Mouse (Mus musculus) lung, postnatal 0 days (tissue): ENCODE measurements at regions not wholly inside any gene's neighbourhood (a gene's known extent, or its start where the extent isn't known, plus 50 kb on each side); places are given as distances from the start of the nearest gene placed in this dataset.

Experiments
- ATAC-seq: fragments of 200-750 bp; cut with Nextera tagmentation; 2 replicates; pipeline ENCODE4 v1.8.0; 2017; ENCODE audit warnings: moderate library complexity
- DNase-seq: peaks from one replicate; pipeline ENCODE4 v3.0.0-alpha.2; 2016; ENCODE audit warnings: low spot score
- H3K27ac ChIP-seq: fragments of 300-500 bp; sonication (generic); 2 replicates; pipeline ENCODE4 v1.5.1; 2014; ENCODE audit warnings: antibody characterized with exemption, mild to moderate bottlenecking, low read length, mixed read lengths
- H3K27me3 ChIP-seq: fragments of 300-500 bp; sonication (generic); replicated peaks from 2 replicates; pipeline ENCODE4 v1.6.1; 2014; ENCODE audit warnings: low read length, mixed read lengths; ENCODE audit not compliant: insufficient read depth
- H3K36me3 ChIP-seq: fragments of 300-500 bp; sonication (generic); 2 replicates; pipeline ENCODE4 v1.6.1; 2014; ENCODE audit warnings: low read length, mixed read lengths; ENCODE audit not compliant: insufficient read depth
- H3K4me1 ChIP-seq: fragments of 300-500 bp; sonication (generic); 2 replicates; pipeline ENCODE4 v1.6.1; 2014; ENCODE audit warnings: antibody characterized with exemption, low read depth, low read length, mixed read lengths; ENCODE audit not compliant: insufficient read depth
- H3K4me2 ChIP-seq: fragments of 300-500 bp; sonication (generic); replicated peaks from 2 replicates; pipeline ENCODE4 v1.6.1; 2014; ENCODE audit warnings: low read depth, mild to moderate bottlenecking, low read length, moderate library complexity, mixed read lengths
- H3K4me3 ChIP-seq: fragments of 300-500 bp; sonication (generic); 2 replicates; pipeline ENCODE4 v1.5.1; 2014; ENCODE audit warnings: low read depth, low read length
- H3K9ac ChIP-seq: fragments of 300-500 bp; sonication (generic); replicated peaks from 2 replicates; pipeline ENCODE4 v1.6.1; 2014; ENCODE audit warnings: low read depth, mild to moderate bottlenecking
- H3K9me3 ChIP-seq: fragments of 300-500 bp; sonication (generic); 2 replicates; pipeline ENCODE4 v1.6.1; 2016; ENCODE audit warnings: low read length, mixed read lengths
- CTCF ChIP-seq: IDR thresholded peaks from 2 replicates; pipeline ENCODE4 v1.5.1; 2016; ENCODE audit warnings: antibody characterized with exemption, mild to moderate bottlenecking
- EP300 ChIP-seq: IDR thresholded peaks from 2 replicates; pipeline ENCODE4 v1.6.1; 2016; ENCODE audit warnings: antibody characterized with exemption, mild to moderate bottlenecking, control low read depth
- WGBS: fragments of 180-500 bp; shearing (Covaris S2); extraction: QIAGEN DNeasy Blood & Tissue Kit; methylation state at CpG from one replicate; pipeline ENCODE4 v1.1.7; 2014; 5-methylcytosine and 5-hydroxymethylcytosine counted together

DNA sequence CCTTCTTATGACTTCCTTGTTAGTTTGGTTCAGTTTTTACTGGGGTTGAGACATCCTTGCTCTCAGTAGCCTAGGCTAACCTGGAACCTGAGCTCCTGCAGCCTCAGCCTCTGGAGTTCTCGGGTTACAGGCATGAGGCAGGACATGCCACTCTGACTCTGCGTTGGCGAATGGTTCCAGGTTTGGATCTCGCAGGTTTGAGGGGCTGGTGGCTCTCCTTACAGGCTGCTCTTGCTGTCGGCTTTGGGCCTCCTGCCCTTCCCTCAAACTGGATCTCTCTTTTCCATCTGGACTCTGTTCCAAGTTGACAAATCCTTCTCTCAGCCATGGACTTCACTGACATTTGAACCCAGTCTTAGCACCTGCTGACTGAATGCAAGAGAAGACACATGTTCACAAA, 325.4 kb downstream of the Zfp706 start:
- H3K9me3 ChIP-seq = no peaks in the 10 kb centered on the region
- no peaks in the 10 kb centered on the region for H3K4me1 ChIP-seq
- no peak overlapping the region for H3K4me3 ChIP-seq
- DNase-seq (no peak), ATAC-seq (no peak)
- no peak overlapping the region for H3K27ac ChIP-seq
- TF ChIP-seq CTCF = no peak
- no peak overlapping the region for H3K9ac ChIP-seq
- WGBS = 46% methylated on average over 5 of the region's 5 CpGs
- H3K27me3 ChIP-seq = no peaks in the 10 kb centered on the region
- H3K36me3 ChIP-seq = no peaks in the 10 kb centered on the region
- no peak overlapping the region for H3K4me2 ChIP-seq

DNA sequence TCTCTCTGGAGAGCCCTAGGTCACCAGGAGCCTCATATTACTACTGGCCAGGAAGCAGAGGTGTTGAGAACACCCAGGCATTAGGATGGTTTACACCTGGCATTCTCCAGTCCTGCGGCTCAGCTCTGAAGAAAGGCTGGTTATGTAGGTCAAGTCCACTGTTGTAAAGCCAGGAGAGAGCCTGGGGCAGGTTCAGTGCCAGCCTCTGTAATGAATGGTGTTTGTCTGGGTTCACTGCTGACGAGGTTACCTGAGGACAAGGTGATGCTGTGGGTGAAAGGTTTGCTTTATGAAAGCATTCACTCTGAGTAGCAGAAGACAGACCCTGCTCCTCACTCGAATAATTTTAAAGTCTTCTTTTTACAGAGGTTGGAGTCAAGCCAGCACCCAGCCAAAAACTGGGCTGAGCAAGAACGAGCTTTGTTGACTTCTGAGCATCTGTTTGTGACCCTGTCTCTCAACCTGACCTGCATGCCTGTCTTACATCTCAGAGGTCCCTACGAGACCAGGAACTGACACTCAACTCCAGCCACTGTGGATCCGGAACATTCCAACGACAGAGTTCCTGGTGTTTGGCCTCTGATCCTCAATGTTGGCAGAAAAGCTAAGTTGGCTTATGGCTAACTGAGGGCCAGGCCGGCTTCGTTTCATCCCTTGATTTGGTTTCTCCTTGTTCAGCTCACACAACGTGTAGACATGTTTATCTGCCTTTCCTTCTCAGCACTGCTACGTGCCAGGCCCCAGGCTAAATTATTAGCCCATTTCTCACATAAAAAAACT, 327.0 kb downstream of the Zfp706 start:
- DNase-seq = no peak
- H3K4me2 ChIP-seq = no peak overlapping the region
- TF ChIP-seq EP300 = no peak
- TF ChIP-seq CTCF = no peak
- ATAC-seq = no peak
- H3K36me3 ChIP-seq = no peaks in the 10 kb centered on the region
- no peaks in the 10 kb centered on the region for H3K9me3 ChIP-seq
- no peak overlapping the region for H3K4me3 ChIP-seq
- no peaks in the 10 kb centered on the region for H3K4me1 ChIP-seq
- H3K9ac ChIP-seq = no peak overlapping the region
- no peak overlapping the region for H3K27ac ChIP-seq
- no peaks in the 10 kb centered on the region for H3K27me3 ChIP-seq
- WGBS = 71% methylated on average over 11 of the region's 11 CpGs

DNA sequence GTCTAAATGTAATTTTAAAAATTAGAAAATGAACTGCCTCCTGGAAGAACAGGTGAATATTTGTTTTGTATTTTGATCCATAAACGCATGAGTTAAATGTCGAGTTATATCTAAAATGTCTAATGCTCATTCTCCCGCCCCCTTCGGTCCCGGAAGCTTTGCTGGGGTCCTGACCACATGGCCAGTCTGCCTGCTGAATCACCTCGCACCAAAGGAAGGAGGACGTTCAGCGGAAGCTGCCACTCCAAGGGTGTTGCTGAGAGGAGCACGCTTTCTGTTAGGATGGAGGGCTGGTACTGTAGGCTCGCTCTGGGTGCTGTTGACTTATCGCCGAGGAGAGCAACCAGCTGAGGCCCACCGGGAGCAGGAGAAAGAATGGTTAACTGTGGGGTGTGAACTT, 328.0 kb downstream of the Zfp706 start:
- Histone ChIP-seq H3K4me3 (no peak overlapping the region), H3K4me1 (no peaks in the 10 kb centered on the region), H3K9me3 (no peaks in the 10 kb centered on the region), H3K4me2 (no peak overlapping the region), H3K9ac (no peak overlapping the region), H3K27me3 (no peaks in the 10 kb centered on the region), H3K36me3 (no peaks in the 10 kb centered on the region), H3K27ac (no peak overlapping the region)
- DNase-seq (no peak), ATAC-seq (no peak)
- TF ChIP-seq CTCF (no peak), EP300 (no peak)
- 74% methylated on average over 13 of the region's 13 CpGs for WGBS

DNA sequence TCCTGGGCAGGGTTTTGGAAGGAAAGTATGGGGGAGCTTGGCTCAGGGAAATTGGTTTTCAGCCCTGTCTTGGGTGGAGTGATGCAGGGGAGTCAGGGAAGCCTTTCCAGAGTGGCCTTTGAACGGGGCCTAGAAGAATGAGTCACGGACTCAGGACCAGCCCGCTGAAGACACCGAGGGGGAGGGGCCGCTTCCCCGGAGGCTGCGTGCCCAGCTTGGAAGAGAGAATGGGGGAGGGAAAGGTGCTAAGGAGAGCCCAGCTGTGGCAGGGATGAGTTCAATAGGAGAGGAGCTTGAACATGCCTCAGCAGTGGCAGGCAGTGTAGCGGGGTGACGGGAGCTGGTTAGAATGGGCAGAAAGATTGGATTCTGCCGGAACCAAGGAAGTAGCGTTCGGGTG, 337.8 kb downstream of the Zfp706 start:
- TF ChIP-seq EP300 (no peak), CTCF (no peak)
- ATAC-seq = peak; percentile 35; the same call in 1 of the 2 replicates
- 25% methylated on average over 12 of the region's 12 CpGs for WGBS
- Histone ChIP-seq H3K4me3 (no peak overlapping the region), H3K9me3 (no peaks in the 10 kb centered on the region), H3K4me1 (no peaks in the 10 kb centered on the region), H3K9ac (no peak overlapping the region), H3K4me2 (no peak overlapping the region), H3K27ac (no peak overlapping the region), H3K27me3 (no peaks in the 10 kb centered on the region), H3K36me3 (no peaks in the 10 kb centered on the region)
- peak; percentile 39 for DNase-seq

DNA sequence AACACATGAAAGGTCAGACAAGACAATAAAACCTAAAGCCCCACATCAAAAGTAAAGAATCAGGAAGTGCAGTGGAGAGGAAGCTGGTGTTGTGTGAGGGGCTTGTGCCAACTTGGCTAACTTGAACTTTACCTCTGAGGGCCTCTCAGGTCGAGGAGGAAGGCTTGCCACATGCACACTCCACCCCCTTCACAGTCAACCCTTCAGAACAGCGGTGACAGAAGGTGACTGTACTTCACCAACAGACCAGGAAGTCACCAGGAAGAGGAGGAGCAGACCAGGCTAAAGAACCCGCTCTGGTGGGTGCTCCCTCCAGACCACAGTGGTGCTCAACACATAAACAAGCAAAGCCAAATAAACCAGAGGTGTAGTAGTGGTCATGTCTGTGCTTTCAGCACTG, 341.0 kb downstream of the Zfp706 start:
- DNase-seq = peak; percentile 78
- Histone ChIP-seq H3K4me1 (no peaks in the 10 kb centered on the region), H3K27ac (no peak overlapping the region), H3K4me3 (no peak overlapping the region), H3K4me2 (no peak overlapping the region), H3K9ac (no peak overlapping the region), H3K27me3 (no peaks in the 10 kb centered on the region), H3K36me3 (no peaks in the 10 kb centered on the region), H3K9me3 (no peaks in the 10 kb centered on the region)
- no peak for TF ChIP-seq CTCF
- TF ChIP-seq EP300 = no peak
- 12% methylated on average over 3 of the region's 3 CpGs for WGBS
- peak; percentile 83 for ATAC-seq

DNA sequence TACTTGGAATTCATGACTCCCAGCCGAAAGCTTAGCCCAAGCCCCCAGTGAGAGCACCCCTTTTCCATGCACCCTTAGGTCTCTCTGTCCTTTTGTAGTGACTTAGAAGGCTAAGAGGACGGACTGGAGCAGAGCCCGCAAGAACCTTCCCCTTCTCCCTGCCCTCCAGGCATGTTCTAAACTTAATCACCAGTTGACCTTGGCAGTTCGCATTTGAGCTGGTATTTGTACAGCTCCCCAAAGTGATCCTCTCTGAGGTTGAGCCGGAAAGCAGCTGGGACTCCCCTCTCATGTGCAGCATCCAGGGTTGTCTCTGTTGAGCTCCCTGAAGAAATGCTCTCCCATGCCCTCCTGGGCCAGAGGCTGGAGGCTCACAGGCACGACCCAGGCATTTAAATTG, 343.2 kb downstream of the Zfp706 start:
- no peaks in the 10 kb centered on the region for H3K27me3 ChIP-seq
- no peaks in the 10 kb centered on the region for H3K4me1 ChIP-seq
- no peak overlapping the region for H3K4me3 ChIP-seq
- no peaks in the 10 kb centered on the region for H3K9me3 ChIP-seq
- TF ChIP-seq CTCF (no peak), EP300 (no peak)
- no peaks in the 10 kb centered on the region for H3K36me3 ChIP-seq
- H3K9ac ChIP-seq = no peak overlapping the region
- no peak overlapping the region for H3K4me2 ChIP-seq
- WGBS = 69% methylated on average over 6 of the region's 6 CpGs
- no peak overlapping the region for H3K27ac ChIP-seq
- DNase-seq (no peak), ATAC-seq (no peak)

DNA sequence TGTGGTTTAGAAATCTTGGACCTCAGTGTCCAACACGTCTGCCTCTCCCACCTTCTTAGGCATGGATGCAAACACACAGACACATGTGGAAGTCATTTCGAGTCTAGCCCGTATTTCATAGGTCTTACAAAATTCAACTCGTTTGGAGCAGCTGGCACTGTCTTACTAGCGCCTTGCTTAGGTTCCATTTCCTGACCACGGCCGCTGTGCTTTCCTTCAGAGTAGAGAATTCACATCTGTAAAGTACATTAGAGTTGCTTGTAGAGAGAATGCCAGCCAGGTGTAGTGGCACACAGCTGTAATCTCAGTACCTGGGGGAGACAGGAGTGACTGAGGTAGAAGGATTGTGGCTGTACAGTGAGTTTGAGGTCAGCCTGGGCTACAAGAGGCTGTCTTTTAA, 346.6 kb downstream of the Zfp706 start:
- TF ChIP-seq CTCF (no peak), EP300 (no peak)
- Histone ChIP-seq H3K27me3 (no peaks in the 10 kb centered on the region), H3K4me2 (no peak overlapping the region), H3K9ac (no peak overlapping the region), H3K4me3 (no peak overlapping the region), H3K4me1 (no peaks in the 10 kb centered on the region), H3K27ac (no peak overlapping the region), H3K9me3 (no peaks in the 10 kb centered on the region), H3K36me3 (no peaks in the 10 kb centered on the region)
- ATAC-seq (no peak), DNase-seq (no peak)
- 51% methylated on average over 7 of the region's 7 CpGs for WGBS
